Mouse (Mus musculus): ENCODE data around the gene Olfr358.

DNA sequence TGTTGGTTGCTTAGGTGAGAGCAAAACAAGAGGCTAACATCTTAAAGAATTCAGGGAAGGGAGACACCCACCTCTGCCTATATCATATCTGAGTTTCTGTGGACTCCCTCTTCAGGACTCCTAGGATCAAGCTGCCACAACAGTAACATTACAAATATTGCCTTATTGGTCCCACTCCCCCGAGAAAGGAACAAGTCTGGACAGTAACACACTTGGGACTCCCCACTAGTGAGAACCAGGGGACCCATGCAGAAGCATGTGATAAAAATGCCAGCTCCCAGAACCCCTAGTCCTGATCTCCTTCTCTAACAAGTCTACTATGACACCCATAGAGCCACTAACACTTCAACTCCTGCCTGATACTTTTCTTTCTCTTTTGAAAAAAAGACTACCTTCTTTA is 15.6 kb downstream of the Olfr358 start, which contains the start of gene Olfr357:
- no peak for TF ChIP-seq GATA1 (IDR thresholded peaks at IDR 0.05; ENCODE audit: low read length)
- no peak for TF ChIP-seq TAL1 (IDR thresholded peaks at IDR 0.05; ENCODE audit: low read length)

Measured in erythroblast, embryonic 14.5 days (primary cell).